Mouse (Mus musculus): Measurements from ENCODE around the gene Obscn.

The Obscn gene

GRCm38 (mm10) chr11:59058025-59058424 lies 78.2 kb downstream of the Obscn start:
- no peak for DNase-seq (ENCODE audit: low spot score in 2 of 2)

DNA sequence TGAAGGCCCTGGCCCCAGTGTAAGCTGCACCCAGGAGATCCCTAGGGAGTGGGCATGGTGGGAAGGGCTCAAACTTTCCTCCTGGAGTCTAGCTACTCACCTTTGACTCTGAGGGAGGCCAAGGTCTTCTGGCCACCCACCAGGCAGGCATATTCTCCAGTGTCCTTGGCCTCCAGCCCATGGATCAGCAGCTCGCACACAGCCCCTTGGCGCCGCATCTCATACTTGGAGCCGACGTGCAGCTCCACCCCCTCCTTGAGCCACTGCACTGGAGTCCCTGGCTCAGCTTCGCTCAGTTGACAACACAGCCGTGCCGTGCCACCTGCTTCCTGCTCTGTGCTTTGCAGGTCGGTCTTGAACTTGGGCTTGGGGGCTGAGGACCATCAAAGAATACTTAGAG lies 85.2 kb downstream of the Obscn start:
- no peak for DNase-seq (ENCODE audit: low spot score in 2 of 2)

GRCm38 (mm10) chr11:59044703-59045330 lies 91.4 kb downstream of the Obscn start:
- no peak for DNase-seq (ENCODE audit: low spot score in 2 of 2)

- no peak for DNase-seq (ENCODE audit: low spot score in 2 of 2)
Measured at GRCm38 (mm10) chr11:59029003-59029402, 107.2 kb downstream of the Obscn start.

GRCm38 (mm10) chr11:59026411-59026810 lies 109.8 kb downstream of the Obscn start:
- no peak for DNase-seq (ENCODE audit: low spot score in 2 of 2)

GRCm38 (mm10) chr11:59015052-59015451 lies 121.2 kb downstream of the Obscn start:
- peak in 1 of 2 experiments; percentile 29 for DNase-seq (ENCODE audit: low spot score in 2 of 2)

DNA sequence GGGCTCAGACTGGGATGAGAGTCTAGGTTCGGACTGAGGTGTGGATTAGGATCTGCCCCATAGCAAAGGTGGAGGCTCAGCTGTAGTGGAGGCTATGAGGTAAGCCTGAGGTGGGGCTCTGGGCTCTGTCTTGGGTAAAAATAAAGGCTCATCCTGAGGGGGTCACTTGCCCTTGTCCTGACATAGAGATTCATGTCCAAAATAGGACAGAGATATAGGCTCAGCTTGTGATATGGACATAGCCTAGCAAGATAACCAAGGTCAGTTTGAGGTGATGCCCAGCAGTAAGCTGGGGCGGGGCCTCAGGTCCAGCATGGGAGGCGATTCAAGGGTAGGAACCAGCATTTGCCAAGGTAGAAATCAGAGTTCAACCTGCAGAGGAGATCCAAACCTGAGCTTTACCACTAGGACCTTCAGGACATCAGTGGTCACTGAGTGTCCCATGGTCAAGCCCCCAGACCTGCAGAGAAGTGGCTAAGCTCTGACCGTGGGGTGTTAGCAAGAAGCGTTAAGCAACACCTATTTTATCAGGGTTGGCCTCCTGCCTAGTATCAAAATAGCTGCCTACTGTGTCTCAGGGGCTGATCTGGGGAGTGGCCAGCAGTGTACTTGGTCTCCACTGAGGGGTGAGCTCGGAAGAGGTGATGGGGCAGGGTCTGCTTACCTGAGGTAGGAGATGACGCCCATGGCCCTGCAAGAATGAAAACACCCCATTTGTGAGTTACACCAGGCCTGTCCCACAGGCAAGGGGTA lies 133.7 kb downstream of the Obscn start:
- no peak for DNase-seq (ENCODE audit: low spot score in 2 of 2)

- no peak for DNase-seq (ENCODE audit: low spot score in 2 of 2)
Measured at GRCm38 (mm10) chr11:59000635-59001034, 135.6 kb downstream of the Obscn start.

DNA sequence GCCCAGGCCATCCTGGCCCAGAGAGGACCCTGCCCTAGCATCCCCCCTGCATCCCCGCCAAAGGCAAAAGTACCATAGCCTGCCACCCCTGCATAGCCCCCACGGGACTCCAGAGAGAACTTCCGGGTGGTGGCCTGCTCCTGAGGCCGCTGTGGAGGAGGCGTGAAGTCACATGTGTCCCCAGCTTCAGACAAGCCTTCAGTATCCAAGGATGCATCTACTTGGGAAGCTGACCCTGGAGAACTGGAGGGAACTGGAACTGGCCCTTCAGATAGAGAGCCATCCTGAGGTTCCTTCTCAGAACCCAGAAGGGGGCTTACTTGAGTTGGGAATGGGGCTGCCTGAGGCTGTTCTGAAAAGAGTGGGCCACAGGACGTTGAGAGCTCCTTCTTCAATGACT lies 136.4 kb downstream of the Obscn start:
- DNase-seq (ENCODE audit: low spot score in 2 of 2), result no peak

- no peak for DNase-seq (ENCODE audit: low spot score in 2 of 2)
Measured at GRCm38 (mm10) chr11:58999158-58999557, 137.0 kb downstream of the Obscn start.

GRCm38 (mm10) chr11:58997541-58997940 lies 138.7 kb downstream of the Obscn start:
- no peak for DNase-seq (ENCODE audit: low spot score in 2 of 2)

GRCm38 (mm10) chr11:58995807-58996370 lies 140.3 kb downstream of the Obscn start:
- DNase-seq (ENCODE audit: low spot score in 2 of 2), result peak in 1 of 2 experiments; percentile 18

GRCm38 (mm10) chr11:58995061-58995806 lies 141.0 kb downstream of the Obscn start:
- DNase-seq (ENCODE audit: low spot score in 2 of 2), result no peak

GRCm38 (mm10) chr11:58994337-58994826 lies 141.8 kb downstream of the Obscn start:
- DNase-seq (ENCODE audit: low spot score in 2 of 2), result peak; percentile 35 to 49

GRCm38 (mm10) chr11:58993091-58993670 lies 143.0 kb downstream of the Obscn start:
- DNase-seq (ENCODE audit: low spot score in 2 of 2), result no peak

DNA sequence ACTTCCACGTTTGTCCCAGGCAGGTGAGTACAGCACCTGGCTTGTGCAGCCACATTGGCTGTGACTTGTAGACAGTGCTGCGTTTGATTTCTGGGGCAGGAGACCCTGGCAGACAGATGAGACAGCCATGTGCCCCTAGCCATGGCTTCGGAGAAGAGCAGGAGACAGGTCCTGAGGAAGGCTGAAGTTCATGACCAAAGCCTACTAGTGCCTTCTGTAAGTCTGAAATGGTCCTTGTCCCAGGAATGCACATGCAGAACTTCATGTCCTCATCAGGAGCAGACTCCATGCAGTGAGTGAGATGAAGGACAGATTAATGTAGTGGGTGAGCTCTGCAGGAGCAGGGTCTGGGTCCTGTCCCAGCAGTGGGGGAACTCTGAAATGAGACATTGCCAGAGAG lies 144.3 kb downstream of the Obscn start:
- DNase-seq (ENCODE audit: low spot score in 2 of 2), result no peak

DNA sequence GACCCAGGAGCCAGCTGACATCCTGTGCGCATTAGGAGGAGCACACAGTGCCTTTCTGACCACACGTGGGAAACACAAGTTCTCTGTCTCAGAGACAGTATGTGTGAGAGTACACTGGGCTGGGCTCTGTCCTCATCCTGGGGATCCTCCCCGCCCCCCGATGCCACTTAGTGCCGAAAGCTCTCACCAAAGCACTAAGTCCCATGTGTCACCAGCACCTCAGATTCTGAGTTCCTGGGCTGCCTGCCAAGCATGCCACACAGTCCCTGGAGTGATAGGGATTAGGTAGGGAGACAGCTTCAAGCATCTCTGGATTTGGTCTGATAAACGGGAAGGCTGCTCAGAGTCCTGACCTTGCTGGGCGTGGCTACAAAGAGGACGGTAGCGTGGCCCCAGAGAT lies 145.4 kb downstream of the Obscn start:
- DNase-seq (ENCODE audit: low spot score in 2 of 2), result no peak

GRCm38 (mm10) chr11:58990141-58990540 lies 146.1 kb downstream of the Obscn start:
- no peak for DNase-seq (ENCODE audit: low spot score in 2 of 2)

- DNase-seq (ENCODE audit: low spot score in 2 of 2), result no peak
Measured at GRCm38 (mm10) chr11:58989166-58989565, 147.0 kb downstream of the Obscn start.

DNA sequence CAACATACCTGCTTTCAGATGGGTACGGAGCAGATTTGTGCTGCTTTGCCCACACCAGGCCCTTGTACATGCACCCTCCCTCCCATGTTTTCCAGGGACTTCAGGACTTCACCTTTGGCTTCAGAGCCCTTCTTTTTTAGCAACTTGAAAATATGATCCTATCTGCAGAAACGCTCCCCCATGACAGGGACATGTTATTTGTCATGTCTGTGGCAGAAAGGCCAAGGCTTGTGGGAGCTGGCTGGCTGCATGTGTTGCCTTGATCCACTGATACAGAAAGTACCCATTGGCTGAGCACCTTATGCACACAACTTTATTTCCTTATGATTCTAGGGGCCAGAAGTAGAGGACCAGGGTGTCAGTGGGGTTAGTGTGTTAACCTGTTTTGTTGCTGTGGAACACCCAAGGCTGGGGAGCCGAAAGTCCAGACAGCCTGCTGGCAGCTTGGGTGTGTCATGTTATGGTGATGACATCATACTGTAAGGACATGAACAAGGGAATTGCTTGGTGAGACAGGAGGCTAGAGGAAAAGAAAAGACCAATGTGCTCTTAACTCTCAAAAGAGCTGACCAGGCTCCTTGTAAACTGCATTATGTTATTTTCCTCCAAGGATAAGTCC lies 150.8 kb downstream of the Obscn start:
- no peak for DNase-seq (ENCODE audit: low spot score in 2 of 2)

DNA sequence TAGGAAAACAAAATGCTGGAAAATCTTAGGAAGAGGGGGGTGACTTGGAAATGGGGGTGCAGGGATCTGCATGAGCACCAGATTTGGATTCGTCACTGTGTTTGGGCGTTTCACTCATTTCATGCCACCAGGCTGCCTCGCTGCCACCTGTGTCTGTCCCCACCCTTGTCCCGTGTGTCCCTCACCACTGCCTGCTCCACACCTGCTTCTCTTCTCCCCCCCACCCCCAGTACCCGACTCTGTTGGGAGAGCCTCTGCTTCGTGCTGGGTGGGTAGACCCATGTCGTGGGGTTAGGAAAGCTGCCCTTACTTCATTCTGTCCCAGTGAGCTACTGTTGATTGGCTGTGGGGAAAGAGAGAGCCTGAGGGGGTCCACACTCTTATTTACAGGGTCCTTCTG lies 151.5 kb downstream of the Obscn start:
- no peak for DNase-seq (ENCODE audit: low spot score in 2 of 2)

All from spleen, postnatal 14 days (tissue).